Mouse (Mus musculus) heart, postnatal 0 days (tissue): ENCODE measurements around the gene Rad54l2. TPM values are rescaled to one million over a fixed set of nuclear protein-coding genes. Genes with fewer than 3 reads are reported as not detected.

Source experiments
- ATAC-seq: fragments of 200-750 bp; cut with Nextera tagmentation; 2 replicates; pipeline ENCODE4 v1.8.0; 2017; ENCODE audit warnings: low read depth, moderate number of reproducible peaks, moderate library complexity; ENCODE audit not compliant: insufficient read depth
- DNase-seq: peaks from one replicate; pipeline ENCODE4 v3.0.0-alpha.2; 2016; ENCODE audit warnings: low spot score
- H3K27ac ChIP-seq: fragments of 300-500 bp; sonication (generic); 2 replicates; pipeline ENCODE4 v1.5.1; 2014; ENCODE audit warnings: low read depth, mild to moderate bottlenecking
- H3K27me3 ChIP-seq: fragments of 300-500 bp; sonication (generic); 2 replicates; pipeline ENCODE4 v1.6.1; 2014; ENCODE audit warnings: low read length, mixed read lengths; ENCODE audit not compliant: control insufficient read depth, insufficient read depth
- H3K36me3 ChIP-seq: fragments of 300-500 bp; sonication (generic); replicated peaks from 2 replicates; pipeline ENCODE4 v1.6.1; 2014; ENCODE audit warnings: low read length, mixed read lengths; ENCODE audit not compliant: control insufficient read depth, insufficient read depth
- H3K4me1 ChIP-seq: fragments of 300-500 bp; sonication (generic); 2 replicates; pipeline ENCODE4 v1.6.1; 2014; ENCODE audit warnings: antibody characterized with exemption; ENCODE audit not compliant: control insufficient read depth, insufficient read depth
- H3K4me2 ChIP-seq: fragments of 300-500 bp; sonication (generic); 2 replicates; pipeline ENCODE4 v1.6.1; 2014; ENCODE audit warnings: low read depth, mild to moderate bottlenecking, low read length, moderate library complexity
- H3K4me3 ChIP-seq: fragments of 300-500 bp; sonication (generic); 2 replicates; pipeline ENCODE4 v1.5.1; 2014; ENCODE audit warnings: low read depth, low read length
- H3K9ac ChIP-seq: fragments of 300-500 bp; sonication (generic); replicated peaks from 2 replicates; pipeline ENCODE4 v1.6.1; 2014; ENCODE audit warnings: low read depth, low read length, mixed read lengths
- H3K9me3 ChIP-seq: fragments of 300-500 bp; sonication (generic); replicated peaks from 2 replicates; pipeline ENCODE4 v1.6.1; 2016; ENCODE audit warnings: low read length; ENCODE audit not compliant: control insufficient read depth
- CTCF ChIP-seq: IDR thresholded peaks from 2 replicates; pipeline ENCODE4 v1.5.1; 2016; ENCODE audit warnings: antibody characterized with exemption, control low read depth, low read depth
- EP300 ChIP-seq: IDR thresholded peaks from 2 replicates; pipeline ENCODE4 v1.6.1; 2016; ENCODE audit warnings: antibody characterized with exemption, low read depth
- WGBS: fragments of 180-500 bp; shearing (Covaris S2); extraction: QIAGEN DNeasy Blood & Tissue Kit; methylation state at CpG from one replicate; pipeline ENCODE4 v1.1.7; 2014; 5-methylcytosine and 5-hydroxymethylcytosine counted together
- polyA plus RNA-seq: library from polyadenylated mRNA; unstranded; fragments of >200 nt; fragmentation: Nextera tagmentation; extraction: Ambion mirVana; gene quantifications from 2 replicates; pipeline ENCODE4 v1.2.1, GENCODE M21; 2015
- total RNA-seq: library from RNA; depleted of rRNA; stranded (reverse); fragments of >200 nt; gene quantifications from 2 replicates; pipeline ENCODE4 v1.2.3, GENCODE M21; 2014; ENCODE audit warnings: low replicate concordance

Rad54l2 gene
- total and polyA plus RNA-seq, 2 experiments from 2014 or later = 1.9 to 10.8 TPM

- WGBS = 77% methylated on average over 9 of the region's 9 CpGs
- Histone ChIP-seq H3K4me3 (no peak overlapping the region), H3K4me2 (no peak overlapping the region), H3K9ac (no peak overlapping the region), H3K4me1 (no peaks in the 10 kb centered on the region), H3K9me3 (no peaks in the 10 kb centered on the region), H3K36me3 (peaks cover 62% of the 10 kb centered on the region), H3K27me3 (no peaks in the 10 kb centered on the region), H3K27ac (no peak overlapping the region)
- ATAC-seq = no peak
- TF ChIP-seq EP300 (no peak), CTCF (no peak)
- DNase-seq = no peak
These were observed 113.0 kb downstream of the Rad54l2 start for GRCm38 (mm10) chr9:106675965-106676364.

- no peak overlapping the region for H3K4me3 ChIP-seq
- H3K4me1 ChIP-seq = no peaks in the 10 kb centered on the region
- H3K27me3 ChIP-seq = no peaks in the 10 kb centered on the region
- peak; percentile 66 for DNase-seq
- H3K36me3 ChIP-seq = peaks cover 62% of the 10 kb centered on the region
- no peak overlapping the region for H3K9ac ChIP-seq
- 0% methylated on average over 1 of the region's 1 CpGs for WGBS
- no peaks in the 10 kb centered on the region for H3K9me3 ChIP-seq
- TF ChIP-seq EP300 (no peak), CTCF (peak; percentile 99)
- H3K27ac ChIP-seq = no peak overlapping the region
- ATAC-seq = peak; percentile 65
- H3K4me2 ChIP-seq = no peak overlapping the region
These were observed 113.5 kb downstream of the Rad54l2 start for GRCm38 (mm10) chr9:106675480-106675879.

GRCm38 (mm10) chr9:106673860-106674259 is 115.1 kb downstream of the Rad54l2 start:
- no peak overlapping the region for H3K27ac ChIP-seq
- H3K27me3 ChIP-seq = no peaks in the 10 kb centered on the region
- no peak overlapping the region for H3K9ac ChIP-seq
- H3K4me1 ChIP-seq = no peaks in the 10 kb centered on the region
- H3K9me3 ChIP-seq = no peaks in the 10 kb centered on the region
- H3K4me3 ChIP-seq = no peak overlapping the region
- no peak overlapping the region for H3K4me2 ChIP-seq
- WGBS = 87% methylated on average over 2 of the region's 2 CpGs
- H3K36me3 ChIP-seq = peaks cover 60% of the 10 kb centered on the region
- DNase-seq (no peak), ATAC-seq (no peak)
- no peak for TF ChIP-seq EP300
- TF ChIP-seq CTCF = no peak

- Histone ChIP-seq H3K27ac (no peak overlapping the region), H3K9me3 (no peaks in the 10 kb centered on the region), H3K4me3 (no peak overlapping the region), H3K36me3 (peaks cover 63% of the 10 kb centered on the region), H3K9ac (no peak overlapping the region), H3K4me2 (no peak overlapping the region), H3K4me1 (peaks cover 17% of the 10 kb centered on the region; the same call in 1 of the 2 replicates), H3K27me3 (no peaks in the 10 kb centered on the region)
- TF ChIP-seq EP300 (no peak), CTCF (no peak)
- ATAC-seq (no peak), DNase-seq (no peak)
- WGBS = 85% methylated on average over 6 of the region's 6 CpGs
These were observed 124.1 kb downstream of the Rad54l2 start for GRCm38 (mm10) chr9:106664856-106665255.

GRCm38 (mm10) chr9:106664433-106664832 is 124.6 kb downstream of the Rad54l2 start:
- TF ChIP-seq CTCF (no peak), EP300 (no peak)
- 88% methylated on average over 4 of the region's 4 CpGs for WGBS
- no peaks in the 10 kb centered on the region for H3K9me3 ChIP-seq
- no peak for ATAC-seq
- peaks cover 63% of the 10 kb centered on the region for H3K36me3 ChIP-seq
- no peak overlapping the region for H3K4me3 ChIP-seq
- no peak for DNase-seq
- H3K4me2 ChIP-seq = no peak overlapping the region
- no peak overlapping the region for H3K9ac ChIP-seq
- H3K27me3 ChIP-seq = no peaks in the 10 kb centered on the region
- peaks cover 17% of the 10 kb centered on the region; the same call in 1 of the 2 replicates for H3K4me1 ChIP-seq
- no peak overlapping the region for H3K27ac ChIP-seq

- Histone ChIP-seq H3K4me1 (peaks cover 17% of the 10 kb centered on the region; the same call in 1 of the 2 replicates), H3K27ac (no peak overlapping the region), H3K9me3 (no peaks in the 10 kb centered on the region), H3K27me3 (no peaks in the 10 kb centered on the region), H3K9ac (no peak overlapping the region), H3K4me2 (no peak overlapping the region), H3K36me3 (peaks cover 61% of the 10 kb centered on the region), H3K4me3 (no peak overlapping the region)
- no peak for TF ChIP-seq CTCF
- no peak for TF ChIP-seq EP300
- no peak for DNase-seq
- 41% methylated on average over 6 of the region's 6 CpGs for whole genome bisulfite sequencing
- peak; percentile 72 for ATAC-seq
These were observed 125.8 kb downstream of the Rad54l2 start for GRCm38 (mm10) chr9:106663200-106663599.
